Mouse (Mus musculus) hindbrain, embryonic 16.5 days (tissue): ENCODE data around the gene Atp8a2. TPM values are rescaled to one million over a fixed set of nuclear protein-coding genes. Genes with fewer than 3 reads are reported as not detected.

Experiments
- ATAC-seq: fragments of 200-750 bp; cut with Nextera tagmentation; 2 replicates; pipeline ENCODE4 v1.8.0; 2017; ENCODE audit warnings: moderate TSS enrichment, moderate library complexity
- H3K27ac ChIP-seq: fragments of 300-500 bp; sonication (generic); 2 replicates; pipeline ENCODE4 v1.5.1; 2014; ENCODE audit warnings: low read depth, mild to moderate bottlenecking, control low read depth, low read length, moderate library complexity
- H3K27me3 ChIP-seq: fragments of 300-500 bp; sonication (generic); replicated peaks from 2 replicates; pipeline ENCODE4 v1.6.1; 2014; ENCODE audit warnings: low read length; ENCODE audit not compliant: control insufficient read depth, insufficient read depth
- H3K36me3 ChIP-seq: fragments of 300-500 bp; sonication (generic); 2 replicates; pipeline ENCODE4 v1.6.1; 2014; ENCODE audit warnings: mild to moderate bottlenecking, low read length, moderate library complexity, mixed read lengths; ENCODE audit not compliant: control insufficient read depth, insufficient read depth
- H3K4me1 ChIP-seq: fragments of 300-500 bp; sonication (generic); 2 replicates; pipeline ENCODE4 v1.6.1; 2014; ENCODE audit warnings: low read depth, low read length; ENCODE audit not compliant: control insufficient read depth, insufficient read depth
- H3K4me2 ChIP-seq: fragments of 300-500 bp; sonication (generic); 2 replicates; pipeline ENCODE4 v1.6.1; 2014; ENCODE audit warnings: mild to moderate bottlenecking, low read length, control low read depth, moderate library complexity
- H3K4me3 ChIP-seq: fragments of 300-500 bp; sonication (generic); 2 replicates; pipeline ENCODE4 v1.5.1; 2014; ENCODE audit warnings: mild to moderate bottlenecking, low read length, control low read depth, moderate library complexity
- H3K9ac ChIP-seq: fragments of 300-500 bp; sonication (generic); 2 replicates; pipeline ENCODE4 v1.6.1; 2014; ENCODE audit warnings: low read depth, mild to moderate bottlenecking, control low read depth, low read length, moderate library complexity
- H3K9me3 ChIP-seq: fragments of 300-500 bp; sonication (generic); 2 replicates; pipeline ENCODE4 v1.6.1; 2014; ENCODE audit warnings: mild to moderate bottlenecking, low read length, moderate library complexity; ENCODE audit not compliant: control insufficient read depth
- WGBS: fragments of 180-500 bp; shearing (Covaris S2); extraction: QIAGEN DNeasy Blood & Tissue Kit; methylation state at CpG from one replicate; pipeline ENCODE4 v1.1.7; 2014; 5-methylcytosine and 5-hydroxymethylcytosine counted together
- polyA plus RNA-seq: library from polyadenylated mRNA; unstranded; fragments of >200 nt; fragmentation: Nextera tagmentation; extraction: Ambion mirVana; gene quantifications from 2 replicates; pipeline ENCODE4 v1.2.1, GENCODE M21; 2015

The Atp8a2 gene
- 44.2 and 45.6 TPM in 2 replicates for polyA plus RNA-seq

- ATAC-seq, result no peak
- WGBS, result 83% methylated on average over 7 of the region's 7 CpGs
- H3K4me3 ChIP-seq, result no peak within 1 kb of the TSS
Measured at GRCm38 (mm10) chr14:60196884-60197283, at the start of gene Atp8a2. TSS of gene Atp8a2 (minus strand) at chr14:60197179.

GRCm38 (mm10) chr14:60238551-60238950, 41.6 kb upstream of the Atp8a2 start:
- H3K4me1 ChIP-seq, result no peaks in the 10 kb centered on the region
- 88% methylated on average over 3 of the region's 3 CpGs for WGBS
- H3K4me2 ChIP-seq, result no peak overlapping the region
- H3K36me3 ChIP-seq, result peaks cover 23% of the 10 kb centered on the region
- H3K27ac ChIP-seq, result no peak overlapping the region
- H3K4me3 ChIP-seq, result no peak overlapping the region
- no peak overlapping the region for H3K9ac ChIP-seq
- no peaks in the 10 kb centered on the region for H3K27me3 ChIP-seq
- no peaks in the 10 kb centered on the region for H3K9me3 ChIP-seq
- no peak for ATAC-seq

More at GRCm38 (mm10) chr14:60196884-60197283, at the start of gene Atp8a2:
- no peak within 1 kb of the TSS for H3K9ac ChIP-seq
- H3K36me3 ChIP-seq, result no peaks in the 10 kb centered on the region
- no peak within 1 kb of the TSS for H3K4me2 ChIP-seq
- H3K9me3 ChIP-seq, result no peaks in the 10 kb centered on the region
- no peaks in the 10 kb centered on the region for H3K4me1 ChIP-seq
- no peak within 1 kb of the TSS for H3K27ac ChIP-seq
- H3K27me3 ChIP-seq, result no peaks in the 10 kb centered on the region

GRCm38 (mm10) chr14:60219886-60220285, 22.9 kb upstream of the Atp8a2 start:
- 91% methylated on average over 10 of the region's 10 CpGs for WGBS
- Histone ChIP-seq H3K4me1 (no peaks in the 10 kb centered on the region), H3K27me3 (no peaks in the 10 kb centered on the region), H3K9ac (no peak overlapping the region), H3K9me3 (no peaks in the 10 kb centered on the region), H3K27ac (no peak overlapping the region), H3K4me3 (no peak overlapping the region), H3K36me3 (peaks cover 11% of the 10 kb centered on the region), H3K4me2 (no peak overlapping the region)
- ATAC-seq, result no peak

- H3K27me3 ChIP-seq, result no peaks in the 10 kb centered on the region
- no peak overlapping the region for H3K4me3 ChIP-seq
- 100% methylated on average over 4 of the region's 4 CpGs for WGBS
- no peaks in the 10 kb centered on the region for H3K4me1 ChIP-seq
- H3K27ac ChIP-seq, result no peak overlapping the region
- no peak for ATAC-seq
- peaks cover 11% of the 10 kb centered on the region for H3K36me3 ChIP-seq
- H3K9ac ChIP-seq, result no peak overlapping the region
- H3K4me2 ChIP-seq, result no peak overlapping the region
- no peaks in the 10 kb centered on the region for H3K9me3 ChIP-seq
Measured at GRCm38 (mm10) chr14:60217616-60218015, 20.6 kb upstream of the Atp8a2 start.

GRCm38 (mm10) chr14:60216125-60216524, 19.1 kb upstream of the Atp8a2 start:
- Histone ChIP-seq H3K27ac (no peak overlapping the region), H3K4me2 (no peak overlapping the region)
- no peak for ATAC-seq

GRCm38 (mm10) chr14:60215000-60215399, 18.0 kb upstream of the Atp8a2 start:
- Histone ChIP-seq H3K4me2 (no peak overlapping the region), H3K27ac (no peak overlapping the region), H3K27me3 (no peaks in the 10 kb centered on the region), H3K9me3 (no peaks in the 10 kb centered on the region), H3K4me1 (no peaks in the 10 kb centered on the region), H3K9ac (no peak overlapping the region), H3K36me3 (peaks cover 7% of the 10 kb centered on the region; the same call in 1 of the 2 replicates), H3K4me3 (no peak overlapping the region)
- WGBS, result 99% methylated on average over 3 of the region's 3 CpGs
- no peak for ATAC-seq

More at GRCm38 (mm10) chr14:60216125-60216524, 19.1 kb upstream of the Atp8a2 start:
- H3K9ac ChIP-seq, result no peak overlapping the region
- 100% methylated on average over 1 of the region's 1 CpGs for WGBS
- no peaks in the 10 kb centered on the region for H3K4me1 ChIP-seq
- H3K9me3 ChIP-seq, result no peaks in the 10 kb centered on the region
- no peaks in the 10 kb centered on the region for H3K27me3 ChIP-seq
- H3K36me3 ChIP-seq, result peaks cover 7% of the 10 kb centered on the region; the same call in 1 of the 2 replicates
- H3K4me3 ChIP-seq, result no peak overlapping the region

- H3K4me2 ChIP-seq, result no peak overlapping the region
- no peak overlapping the region for H3K4me3 ChIP-seq
- H3K9me3 ChIP-seq, result no peaks in the 10 kb centered on the region
- H3K36me3 ChIP-seq, result peaks cover 2% of the 10 kb centered on the region; the same call in 1 of the 2 replicates
- no peaks in the 10 kb centered on the region for H3K4me1 ChIP-seq
- ATAC-seq, result no peak
- H3K27ac ChIP-seq, result no peak overlapping the region
- no peak overlapping the region for H3K9ac ChIP-seq
- no peaks in the 10 kb centered on the region for H3K27me3 ChIP-seq
- WGBS, result 87% methylated on average over 1 of the region's 1 CpGs
Measured at GRCm38 (mm10) chr14:60214040-60214439, 17.1 kb upstream of the Atp8a2 start.

- Histone ChIP-seq H3K4me1 (no peaks in the 10 kb centered on the region), H3K4me2 (no peak overlapping the region), H3K4me3 (no peak overlapping the region), H3K27me3 (no peaks in the 10 kb centered on the region), H3K36me3 (no peaks in the 10 kb centered on the region), H3K27ac (no peak overlapping the region), H3K9me3 (no peaks in the 10 kb centered on the region), H3K9ac (no peak overlapping the region)
- no peak for ATAC-seq
- 91% methylated on average over 7 of the region's 7 CpGs for WGBS
Measured at GRCm38 (mm10) chr14:60209166-60209565, 12.2 kb upstream of the Atp8a2 start.

- Histone ChIP-seq H3K27ac (no peak overlapping the region), H3K4me1 (no peaks in the 10 kb centered on the region), H3K9me3 (no peaks in the 10 kb centered on the region), H3K36me3 (no peaks in the 10 kb centered on the region), H3K4me2 (no peak overlapping the region), H3K9ac (no peak overlapping the region), H3K27me3 (no peaks in the 10 kb centered on the region), H3K4me3 (no peak overlapping the region)
- ATAC-seq, result no peak
- 93% methylated on average over 6 of the region's 6 CpGs for WGBS
Measured at GRCm38 (mm10) chr14:60204993-60205392, 8.0 kb upstream of the Atp8a2 start.

- H3K36me3 ChIP-seq, result no peaks in the 10 kb centered on the region
- H3K9ac ChIP-seq, result no peak overlapping the region
- no peaks in the 10 kb centered on the region for H3K9me3 ChIP-seq
- no peak overlapping the region for H3K4me2 ChIP-seq
- no peak for ATAC-seq
- no peaks in the 10 kb centered on the region for H3K27me3 ChIP-seq
- no peaks in the 10 kb centered on the region for H3K4me1 ChIP-seq
- H3K4me3 ChIP-seq, result no peak overlapping the region
- no peak overlapping the region for H3K27ac ChIP-seq
- 86% methylated on average over 5 of the region's 5 CpGs for WGBS
Measured at GRCm38 (mm10) chr14:60195999-60196398, 980 bp downstream of the Atp8a2 start.
